Mouse (Mus musculus) erythroblast, adult 5-6 weeks (primary cell): ENCODE measurements at regions not wholly inside any gene's neighbourhood (a gene's known extent, or its start where the extent isn't known, plus 50 kb on each side); places are given as distances from the start of the nearest gene placed in this dataset.
A peak's percentile ranks its signal among the peaks of the same experiment; 100 is the strongest.
"Not testable (repeated sequence)": the region's sequence is repeated elsewhere in the genome, so short reads cannot be mapped to it uniquely, and the experiment has no call there.

Source experiments
- ATAC-seq: replicated peaks from 2 replicates; pipeline ENCODE4 v1.8.0; 2016; ENCODE audit warnings: moderate number of reproducible peaks, mild to moderate bottlenecking, moderate TSS enrichment, inconsistent platforms; ENCODE audit not compliant: poor library complexity, low FRiP score, severe bottlenecking

DNA sequence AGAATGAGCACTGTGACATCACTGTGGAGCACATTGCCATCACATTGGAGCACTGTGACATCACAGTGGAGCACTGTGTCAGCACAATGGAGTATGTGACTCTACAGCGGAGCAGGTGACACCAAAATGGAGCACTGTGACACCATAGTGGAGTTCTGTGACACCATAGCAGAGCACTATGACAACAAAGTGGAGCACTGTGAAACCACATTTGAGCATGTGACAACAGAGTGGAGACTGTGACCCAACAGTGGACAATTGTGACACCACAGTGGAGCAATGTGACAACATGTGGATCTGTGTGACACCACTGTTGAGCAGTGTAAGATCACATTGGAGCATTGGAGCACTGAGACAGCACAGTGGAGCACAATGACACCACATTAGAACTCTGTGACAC lies 87.2 kb upstream of the Vmn1r2 start:
- ATAC-seq = no peak

DNA sequence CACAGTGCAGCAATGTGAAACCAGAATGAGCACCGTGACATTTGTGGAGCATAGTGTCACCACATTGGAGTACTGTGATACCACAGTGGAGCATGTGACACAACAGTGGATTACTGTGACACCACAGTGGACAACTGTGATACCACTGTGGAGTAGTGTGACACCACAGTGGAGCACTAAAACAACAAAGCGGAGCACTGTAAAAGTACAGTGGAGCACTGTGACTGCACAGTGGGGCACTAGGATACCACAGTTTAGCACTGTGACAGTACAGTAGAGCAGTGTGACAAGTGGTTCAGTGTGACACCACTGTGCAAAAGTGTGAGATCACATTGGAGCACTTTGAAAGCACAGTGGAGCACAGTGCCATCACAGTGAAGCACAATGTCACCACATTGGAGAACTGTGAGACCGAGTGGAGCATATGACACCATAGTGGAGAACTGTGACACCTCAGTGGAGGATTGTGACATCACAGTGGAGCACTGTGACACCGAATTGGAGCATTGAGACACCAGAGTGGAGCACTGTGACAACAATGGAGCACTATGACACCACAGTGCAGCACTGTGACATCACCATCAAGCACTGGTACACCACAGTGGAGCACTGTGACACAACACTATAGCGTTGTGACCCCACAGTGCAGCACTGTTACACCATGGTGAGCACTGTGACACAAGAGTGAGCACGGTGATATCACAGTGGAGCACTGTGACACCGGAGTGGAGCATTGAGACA lies 86.6 kb upstream of the Vmn1r2 start:
- ATAC-seq = 0 out of 2 replicates have a peak, but pooled peaks have one; percentile 37

DNA sequence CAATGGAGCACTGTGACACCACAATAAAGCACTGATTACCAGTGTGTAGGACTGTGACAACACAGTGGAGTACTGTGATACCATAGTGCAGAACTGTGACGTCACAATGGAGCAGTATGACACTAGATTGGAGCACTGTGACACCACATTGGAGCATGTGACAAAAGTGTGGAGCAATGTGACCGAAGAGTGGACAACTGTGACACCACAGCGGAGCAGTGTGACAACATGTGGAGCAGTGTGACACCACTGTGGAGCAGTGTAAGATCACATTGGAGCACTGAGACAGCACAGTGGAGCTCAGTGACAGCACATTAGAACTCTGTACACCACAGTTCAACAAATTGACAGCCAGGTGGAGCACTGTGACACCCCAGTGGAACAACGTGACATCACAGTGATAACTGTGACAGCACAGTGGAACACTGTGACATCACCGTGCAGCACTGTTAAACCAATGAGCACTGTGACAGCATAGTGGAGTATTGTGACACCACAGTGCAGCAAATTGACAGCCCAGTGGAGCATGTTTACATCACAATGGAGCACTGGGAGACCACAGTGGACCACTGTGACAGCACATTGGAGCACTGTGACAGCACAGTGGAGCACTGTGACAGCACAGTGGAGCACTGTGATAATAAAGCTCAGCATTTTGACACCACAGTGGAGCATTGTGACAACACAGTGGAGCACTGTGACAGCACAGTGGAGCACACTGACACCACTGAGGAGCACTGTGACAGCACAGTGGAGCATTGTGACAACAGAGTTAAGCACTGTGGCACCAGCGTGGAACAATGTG lies 85.8 kb upstream of the Vmn1r2 start:
- ATAC-seq = peak; percentile 12; the same call in 1 of the 2 replicates

DNA sequence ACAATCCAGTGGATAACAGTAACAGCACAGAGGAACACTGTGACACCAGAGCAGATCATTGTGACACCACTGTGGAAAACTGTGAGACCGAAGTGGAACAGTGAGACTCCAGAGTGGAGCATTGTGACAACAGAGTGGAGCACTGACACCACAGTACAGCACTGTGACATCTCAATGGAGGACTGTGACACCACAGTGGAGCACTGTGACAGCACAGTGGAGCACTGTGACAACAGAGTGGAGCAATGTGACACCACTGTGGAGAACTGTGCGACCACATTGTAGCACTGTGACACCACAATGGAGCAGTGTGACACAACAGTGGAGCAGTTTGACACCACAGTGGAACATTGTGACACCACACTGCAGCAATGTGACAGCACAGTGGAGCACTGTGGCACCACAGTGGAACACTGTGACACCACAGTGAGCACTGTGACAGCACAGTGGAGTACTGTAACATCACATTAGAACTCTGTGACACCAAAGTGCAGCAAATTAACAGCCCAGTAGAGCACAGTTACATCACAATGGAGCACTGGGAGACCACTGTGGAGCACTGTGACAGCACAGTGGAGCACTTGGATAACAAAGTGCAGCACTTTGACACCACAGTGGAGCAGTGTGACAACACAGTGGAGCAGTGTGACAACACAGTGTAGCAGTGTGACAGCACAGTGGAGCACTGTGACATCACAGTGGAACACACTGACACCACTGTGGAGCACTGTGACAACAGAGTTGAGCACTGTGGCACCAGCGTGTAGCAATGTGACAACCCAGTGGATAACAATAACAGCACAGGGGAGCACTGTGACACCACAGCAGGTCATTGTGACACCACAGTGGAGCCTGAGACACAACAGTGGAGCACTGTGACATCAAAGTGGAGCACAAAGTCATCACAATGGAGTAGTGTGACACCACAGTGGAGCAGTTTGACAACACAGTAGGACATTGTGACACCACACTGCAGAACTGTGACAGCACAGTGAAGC lies 84.9 kb upstream of the Vmn1r2 start:
- no peak for ATAC-seq

DNA sequence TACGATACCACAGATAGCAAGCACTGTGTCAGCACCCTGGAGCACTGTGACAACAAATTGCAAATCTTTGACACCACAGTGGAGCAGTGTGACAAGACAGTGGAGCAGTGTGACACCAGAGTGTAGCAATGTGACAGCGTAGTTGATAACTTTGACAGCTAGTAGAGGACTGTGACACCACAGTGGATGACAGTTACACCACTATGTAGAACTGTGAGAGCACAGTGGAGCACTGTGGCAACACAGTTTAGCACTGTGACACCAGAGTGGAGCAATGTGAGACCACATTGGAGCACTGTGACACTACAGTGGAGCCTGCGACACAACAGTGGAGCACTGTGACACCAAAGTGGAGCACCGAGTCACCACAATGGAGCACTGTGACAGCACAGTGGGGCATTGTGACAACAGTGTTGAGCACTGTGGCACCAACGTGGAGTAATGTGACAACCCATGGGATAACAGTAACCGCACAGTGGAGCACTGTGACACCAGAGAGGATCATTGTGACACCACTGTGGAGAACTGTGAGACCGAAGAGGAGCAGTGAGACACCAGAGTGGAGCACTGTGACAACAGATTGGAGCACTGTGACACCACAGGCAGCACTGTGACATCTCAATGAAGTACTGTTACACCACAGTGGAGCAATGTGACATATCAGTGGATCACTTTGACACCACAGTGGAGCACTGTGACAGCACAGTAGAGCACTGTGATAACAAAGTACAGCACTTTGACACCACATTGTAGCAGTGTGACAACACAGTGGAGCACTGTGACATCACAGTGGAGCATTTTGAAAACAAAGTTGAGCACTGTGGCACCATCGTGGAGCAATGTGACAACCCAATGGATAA lies 83.7 kb upstream of the Vmn1r2 start:
- ATAC-seq = peak; percentile 33

DNA sequence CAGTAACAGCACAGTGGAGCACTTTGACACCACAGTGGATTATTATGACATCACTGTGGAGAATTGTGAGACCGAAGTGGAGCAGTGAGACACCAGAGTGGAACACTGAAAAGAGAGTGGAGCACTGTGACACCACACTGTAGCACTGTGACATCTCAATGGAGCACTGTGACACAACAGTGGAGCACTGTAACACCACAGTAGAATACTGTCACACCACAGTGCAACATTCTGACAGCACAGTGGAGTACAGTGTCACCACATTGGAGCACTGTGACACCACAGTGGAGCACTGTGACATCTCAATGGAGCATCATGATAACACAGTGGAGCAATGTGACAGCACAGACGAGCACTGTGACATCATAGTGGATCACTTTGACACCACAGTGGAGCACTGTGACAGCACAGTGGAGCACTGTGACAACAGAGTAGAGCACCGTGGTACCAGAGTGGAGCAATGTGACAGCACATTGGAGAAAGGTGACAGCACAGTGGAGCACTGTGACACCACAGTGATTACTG lies 83.0 kb upstream of the Vmn1r2 start:
- ATAC-seq = peak; percentile 34

DNA sequence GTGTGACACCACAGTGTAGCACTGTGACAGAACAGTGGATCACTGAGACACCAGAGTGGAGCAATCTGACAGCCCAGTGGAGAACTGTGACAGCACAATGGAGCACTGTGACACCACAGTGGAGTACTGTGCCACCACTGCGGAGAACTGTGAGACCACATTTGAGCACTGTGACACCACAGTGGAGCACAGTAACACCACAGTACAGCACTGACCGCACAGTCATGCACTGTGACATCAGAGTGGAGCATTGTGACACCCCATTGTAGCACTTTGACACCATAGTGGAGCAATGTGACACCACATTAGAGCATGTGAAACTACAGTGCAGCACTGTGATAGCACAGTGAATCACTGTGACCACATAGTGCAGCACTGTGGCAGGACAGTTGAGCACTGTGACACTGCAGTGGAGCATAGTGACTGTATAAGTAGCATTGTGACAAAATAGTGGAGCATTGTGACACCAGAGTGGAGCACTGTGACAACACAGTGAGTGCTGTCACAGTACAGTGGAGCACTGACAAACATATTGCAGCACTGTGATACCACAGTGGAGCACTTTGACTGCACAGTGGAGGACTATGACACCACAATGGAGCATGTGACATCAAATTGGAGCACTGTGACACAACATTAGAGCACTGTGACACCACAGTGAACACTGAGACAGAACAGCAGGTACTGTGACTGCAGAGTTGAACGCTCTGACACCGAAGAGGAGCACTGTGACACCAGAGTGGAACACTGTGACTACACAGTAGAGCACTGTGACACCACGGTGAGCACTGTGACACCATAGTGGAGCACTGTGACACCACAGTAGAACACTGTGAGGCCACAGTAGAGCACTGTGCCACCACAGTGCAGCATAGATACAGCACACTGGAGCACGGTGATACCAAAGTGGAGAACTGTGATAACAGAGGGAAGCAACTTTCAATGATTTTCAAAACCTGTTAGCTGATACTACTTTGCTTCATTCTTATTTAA lies 81.4 kb upstream of the Vmn1r2 start:
- ATAC-seq = no peak

DNA sequence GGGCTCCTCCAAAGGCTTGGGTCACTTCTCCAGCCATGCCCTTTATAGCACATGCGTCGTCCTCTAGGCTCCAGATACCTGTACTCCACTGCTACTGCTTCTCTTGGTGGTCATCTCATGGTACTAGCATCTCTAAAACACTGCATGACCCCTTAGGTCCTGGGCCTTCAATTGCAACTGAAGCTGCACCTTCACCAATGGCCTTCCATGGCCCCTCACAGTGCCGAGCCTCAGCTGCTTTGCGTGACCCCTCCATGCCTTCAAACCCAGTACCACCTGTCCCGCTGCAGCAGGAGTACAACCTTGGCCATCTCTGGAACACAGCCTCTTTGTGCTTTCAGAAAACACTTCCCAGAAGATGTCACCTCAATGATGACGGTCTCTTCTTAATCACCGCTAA lies 79.5 kb upstream of the Vmn1r2 start:
- not testable (repeated sequence) for ATAC-seq

DNA sequence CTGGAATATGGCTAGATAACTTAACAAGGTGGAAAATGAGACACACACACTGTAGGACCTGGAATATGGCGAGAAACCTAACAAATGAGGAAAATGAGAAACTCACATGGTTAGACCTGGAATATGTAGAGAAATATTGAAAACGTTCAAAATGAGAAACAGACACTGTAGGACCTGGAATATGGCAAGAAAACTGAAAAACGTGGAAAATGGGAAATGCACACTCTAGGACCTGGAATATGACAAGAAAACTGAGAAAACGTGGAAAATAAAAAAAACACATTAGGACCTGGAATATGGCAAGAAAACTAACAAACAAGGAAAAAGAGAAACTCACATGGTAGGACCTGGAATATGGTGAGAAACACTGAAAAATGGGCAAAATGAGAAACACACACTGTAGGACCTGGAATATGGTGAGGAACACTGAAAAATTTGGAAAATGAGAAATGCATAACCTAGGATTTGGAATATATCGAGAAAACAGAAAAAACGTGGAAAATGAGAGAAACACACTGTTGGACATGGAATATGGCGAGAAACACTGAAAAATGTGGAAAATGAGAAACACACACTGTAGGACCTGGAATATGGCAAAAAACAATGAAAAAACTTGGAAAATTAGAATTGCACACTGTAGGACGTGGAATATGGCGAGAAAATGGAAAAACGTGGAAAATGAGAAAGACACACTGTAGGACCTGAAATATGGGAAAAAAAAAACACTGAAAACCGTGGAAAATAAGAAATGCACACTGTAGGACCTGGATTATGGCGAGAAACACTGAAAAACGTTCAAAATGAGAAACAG lies 77.3 kb upstream of the Vmn1r2 start:
- peak; percentile 68 for ATAC-seq

DNA sequence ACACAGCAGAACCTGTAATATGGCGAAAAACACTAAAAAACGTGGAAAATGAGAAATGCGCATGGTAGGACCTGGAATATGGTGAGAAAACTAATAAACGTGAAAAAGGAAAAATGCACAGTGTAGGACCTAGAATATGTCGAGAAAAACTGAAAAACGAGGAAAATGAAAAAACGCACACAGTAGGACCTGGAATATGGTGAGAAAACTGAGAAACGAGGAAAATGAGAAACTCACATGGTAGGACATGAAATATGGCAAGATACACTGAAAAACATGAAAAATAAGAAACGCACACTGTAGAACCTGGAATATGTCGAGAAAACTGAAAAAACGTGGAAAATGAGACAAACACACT lies 76.8 kb upstream of the Vmn1r2 start:
- ATAC-seq = peak; percentile 61

DNA sequence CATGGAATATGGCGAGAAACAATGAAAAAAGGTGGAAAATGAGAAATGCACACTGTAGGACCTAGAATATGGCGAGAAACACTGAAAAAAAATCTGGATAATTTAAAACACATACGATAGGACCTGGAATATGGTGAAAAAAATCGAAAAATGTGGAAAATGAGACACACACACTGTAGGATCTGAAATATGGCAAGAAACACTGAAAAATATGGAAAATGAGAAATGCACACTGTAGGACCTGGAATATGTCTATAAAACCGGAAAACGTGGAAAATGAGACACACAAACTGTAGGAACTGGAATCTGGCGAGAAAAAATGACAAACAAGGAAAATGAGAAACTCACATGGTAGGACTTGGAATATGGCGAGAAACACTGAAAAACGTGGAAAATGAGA lies 76.4 kb upstream of the Vmn1r2 start:
- peak; percentile 46; the same call in 1 of the 2 replicates for ATAC-seq
